Mouse (Mus musculus): Measurements from ENCODE around the gene Ntrk3. TPM values are rescaled to one million over a fixed set of nuclear protein-coding genes. Genes with fewer than 3 reads are reported as not detected.
A peak's percentile ranks its signal among the peaks of the same experiment; 100 is the strongest.

The Ntrk3 gene
- total and polyA plus RNA-seq, 2 experiments = 0.09 to 0.38 TPM

DNA sequence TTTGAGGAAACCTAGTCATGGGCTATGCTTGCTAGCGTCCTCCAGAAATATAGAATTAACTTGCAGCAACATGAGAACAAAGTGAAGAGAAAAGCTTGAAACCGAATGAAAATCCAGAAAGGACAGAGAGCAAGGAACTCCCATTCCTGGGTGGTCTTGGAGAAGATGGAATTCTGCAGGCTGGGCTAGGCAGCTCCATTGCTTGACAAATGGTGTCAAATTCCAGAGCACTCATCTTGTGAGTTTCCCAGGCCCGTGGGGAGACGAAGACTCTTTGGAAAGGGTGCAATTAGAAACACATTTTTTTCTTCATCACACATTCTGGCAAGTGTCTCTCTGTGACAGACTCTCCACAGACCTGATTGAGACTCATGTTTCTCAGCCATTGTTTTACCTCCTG is 479.7 kb downstream of the Ntrk3 start:
- Histone ChIP-seq H3K4me1 (ENCODE audit: control insufficient read depth, insufficient read depth, low read length) (no peaks in the 10 kb centered on the region), H3K4me3 (ENCODE audit: insufficient read depth, low read depth, low read length) (no peak overlapping the region), H3K27ac (replicated peaks; ENCODE audit: insufficient read depth, low read depth, low read length) (no peak overlapping the region), H3K27me3 (ENCODE audit: control insufficient read depth, insufficient read depth, low read length) (no peaks in the 10 kb centered on the region), H3K9ac (ENCODE audit: low read depth, low read length) (no peak overlapping the region), H3K36me3 (ENCODE audit: control insufficient read depth, insufficient read depth, low read length) (no peaks in the 10 kb centered on the region), H3K79me2 (ENCODE audit: control insufficient read depth, insufficient read depth, low read length) (no peaks in the 10 kb centered on the region)
- WGBS = 34% methylated on average over 4 of the region's 4 CpGs
- DNase-seq (ENCODE audit: extremely low read depth, low read depth, low spot score) = no peak
- TF ChIP-seq CTCF (IDR thresholded peaks at IDR 0.05; ENCODE audit: low read depth, low read length) (no peak), POLR2A (IDR thresholded peaks at IDR 0.05; ENCODE audit: extremely low read depth, insufficient read depth, low read length) (no peak)

DNA sequence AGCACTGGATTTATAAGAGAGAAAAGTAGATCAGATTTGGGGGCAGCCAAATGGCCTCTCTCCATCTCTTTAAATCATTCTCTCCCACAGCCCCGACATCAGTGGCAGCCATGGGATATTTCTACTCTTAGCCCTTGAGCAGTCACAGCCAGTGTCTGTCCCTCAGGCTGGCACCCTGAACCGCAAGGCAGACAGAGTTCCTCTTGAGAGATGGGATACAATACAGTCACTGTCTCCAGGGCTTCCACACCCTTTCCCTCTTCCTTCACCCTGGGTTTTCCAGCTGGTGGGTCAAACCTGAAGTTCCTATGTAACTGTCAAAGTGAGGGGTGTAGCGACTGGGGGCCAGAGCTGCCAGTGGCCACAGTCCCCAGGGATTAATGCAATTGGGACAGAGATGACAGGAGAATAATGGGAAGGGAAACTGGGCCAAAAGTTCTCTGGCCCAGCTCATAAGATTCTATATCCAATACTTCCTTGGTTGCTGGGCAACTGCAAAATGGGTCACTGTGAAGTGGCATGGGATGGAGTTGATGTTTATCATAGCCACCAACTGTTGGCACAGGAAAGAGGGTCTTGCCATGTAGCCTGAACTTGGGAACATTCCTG is 483.9 kb downstream of the Ntrk3 start:
- Histone ChIP-seq H3K4me1 (ENCODE audit: control insufficient read depth, insufficient read depth, low read length) (no peaks in the 10 kb centered on the region), H3K79me2 (ENCODE audit: control insufficient read depth, insufficient read depth, low read length) (no peaks in the 10 kb centered on the region), H3K4me3 (ENCODE audit: insufficient read depth, low read depth, low read length) (no peak overlapping the region), H3K36me3 (ENCODE audit: control insufficient read depth, insufficient read depth, low read length) (no peaks in the 10 kb centered on the region), H3K27ac (replicated peaks; ENCODE audit: insufficient read depth, low read depth, low read length) (no peak overlapping the region), H3K27me3 (ENCODE audit: control insufficient read depth, insufficient read depth, low read length) (no peaks in the 10 kb centered on the region), H3K9ac (ENCODE audit: low read depth, low read length) (no peak overlapping the region)
- TF ChIP-seq POLR2A (IDR thresholded peaks at IDR 0.05; ENCODE audit: extremely low read depth, insufficient read depth, low read length) (no peak), CTCF (IDR thresholded peaks at IDR 0.05; ENCODE audit: low read depth, low read length) (no peak)
- WGBS = 72% methylated on average over 3 of the region's 3 CpGs
- DNase-seq (ENCODE audit: extremely low read depth, low read depth, low spot score) = no peak

DNA sequence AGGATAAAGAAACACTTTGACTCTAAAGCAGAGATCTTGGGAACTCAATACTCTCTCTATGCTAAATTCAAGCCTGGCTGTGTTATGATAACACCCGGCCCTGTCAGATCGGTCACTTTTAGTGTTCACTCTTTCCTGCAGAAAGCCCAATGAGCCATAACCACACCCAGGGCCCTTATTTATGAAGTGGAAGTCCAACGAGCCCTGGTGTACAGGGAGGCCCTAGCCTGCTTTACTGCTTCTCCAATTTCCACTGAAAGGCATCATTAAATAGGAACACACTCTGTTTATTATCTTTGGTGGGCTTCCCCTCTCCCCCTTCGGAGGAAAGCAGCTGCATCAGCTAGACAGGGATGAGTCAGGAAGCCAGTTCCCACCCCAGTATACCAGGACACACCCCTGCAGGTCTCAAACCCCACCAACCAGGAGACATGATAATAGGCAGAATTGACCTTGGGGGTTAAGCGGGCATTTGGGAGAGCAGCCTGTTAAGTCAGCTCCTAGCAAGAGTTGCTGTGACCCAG is 489.6 kb downstream of the Ntrk3 start:
- no peaks in the 10 kb centered on the region for H3K36me3 ChIP-seq (ENCODE audit: control insufficient read depth, insufficient read depth, low read length)
- 70% methylated on average over 5 of the region's 5 CpGs for WGBS
- no peaks in the 10 kb centered on the region for H3K79me2 ChIP-seq (ENCODE audit: control insufficient read depth, insufficient read depth, low read length)
- H3K4me3 ChIP-seq (ENCODE audit: insufficient read depth, low read depth, low read length) = no peak overlapping the region
- no peak for TF ChIP-seq CTCF (IDR thresholded peaks at IDR 0.05; ENCODE audit: low read depth, low read length)
- TF ChIP-seq POLR2A (IDR thresholded peaks at IDR 0.05; ENCODE audit: extremely low read depth, insufficient read depth, low read length) = no peak
- H3K27me3 ChIP-seq (ENCODE audit: control insufficient read depth, insufficient read depth, low read length) = no peaks in the 10 kb centered on the region
- no peaks in the 10 kb centered on the region for H3K4me1 ChIP-seq (ENCODE audit: control insufficient read depth, insufficient read depth, low read length)
- no peak overlapping the region for H3K27ac ChIP-seq (replicated peaks; ENCODE audit: insufficient read depth, low read depth, low read length)
- no peak for DNase-seq (ENCODE audit: extremely low read depth, low read depth, low spot score)
- no peak overlapping the region for H3K9ac ChIP-seq (ENCODE audit: low read depth, low read length)

DNA sequence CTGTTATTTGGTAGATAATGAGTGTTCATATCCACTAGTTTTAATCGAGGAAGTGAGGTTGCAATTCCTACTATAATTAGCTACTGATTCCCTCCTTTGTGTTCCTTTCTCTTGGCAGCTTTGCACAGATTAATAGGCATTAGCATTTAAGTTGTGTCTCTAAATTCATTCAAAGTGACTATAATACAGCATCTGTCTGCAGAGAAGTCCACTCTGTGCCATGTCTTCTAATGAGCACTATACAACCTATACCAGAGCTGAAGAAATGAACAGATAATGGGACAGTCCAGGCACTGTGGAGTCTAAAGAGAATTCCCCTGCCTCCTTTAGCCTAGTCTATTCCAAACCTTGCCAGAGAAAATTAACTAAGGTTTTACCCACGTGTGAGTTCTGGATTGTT is 498.8 kb downstream of the Ntrk3 start:
- DNase-seq (ENCODE audit: extremely low read depth, low read depth, low spot score) = no peak
- Histone ChIP-seq H3K79me2 (ENCODE audit: control insufficient read depth, insufficient read depth, low read length) (no peaks in the 10 kb centered on the region), H3K4me1 (ENCODE audit: control insufficient read depth, insufficient read depth, low read length) (no peaks in the 10 kb centered on the region), H3K27ac (replicated peaks; ENCODE audit: insufficient read depth, low read depth, low read length) (no peak overlapping the region), H3K4me3 (ENCODE audit: insufficient read depth, low read depth, low read length) (no peak overlapping the region), H3K27me3 (ENCODE audit: control insufficient read depth, insufficient read depth, low read length) (no peaks in the 10 kb centered on the region), H3K9ac (ENCODE audit: low read depth, low read length) (no peak overlapping the region), H3K36me3 (ENCODE audit: control insufficient read depth, insufficient read depth, low read length) (no peaks in the 10 kb centered on the region)
- WGBS = 53% methylated on average over 2 of the region's 2 CpGs
- TF ChIP-seq CTCF (IDR thresholded peaks at IDR 0.05; ENCODE audit: low read depth, low read length) (no peak), POLR2A (IDR thresholded peaks at IDR 0.05; ENCODE audit: extremely low read depth, insufficient read depth, low read length) (no peak)

DNA sequence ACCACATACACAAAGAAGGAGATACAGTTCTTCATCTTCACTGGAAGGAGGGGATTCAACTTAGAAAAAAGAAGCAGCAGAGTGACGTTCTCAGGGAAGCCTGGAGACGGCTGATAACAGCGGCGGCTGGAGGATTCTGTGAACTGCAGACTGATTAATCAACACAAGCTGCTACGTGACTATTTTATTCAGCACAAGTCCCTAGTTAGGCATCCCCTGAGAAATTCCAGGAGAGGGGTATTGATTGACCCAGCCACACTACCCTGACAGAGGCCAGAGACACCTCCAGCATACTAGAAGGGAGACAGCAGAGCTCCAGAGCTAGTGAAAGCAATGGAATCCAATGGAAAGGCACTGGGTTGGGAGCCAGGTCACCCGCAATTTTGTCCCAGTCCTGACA is 516.1 kb downstream of the Ntrk3 start:
- H3K9ac ChIP-seq (ENCODE audit: low read depth, low read length) = no peak overlapping the region
- H3K79me2 ChIP-seq (ENCODE audit: control insufficient read depth, insufficient read depth, low read length) = no peaks in the 10 kb centered on the region
- WGBS = 50% methylated on average over 6 of the region's 6 CpGs
- H3K4me1 ChIP-seq (ENCODE audit: control insufficient read depth, insufficient read depth, low read length) = no peaks in the 10 kb centered on the region
- no peak overlapping the region for H3K4me3 ChIP-seq (ENCODE audit: insufficient read depth, low read depth, low read length)
- no peak for DNase-seq (ENCODE audit: extremely low read depth, low read depth, low spot score)
- no peak overlapping the region for H3K27ac ChIP-seq (replicated peaks; ENCODE audit: insufficient read depth, low read depth, low read length)
- no peaks in the 10 kb centered on the region for H3K27me3 ChIP-seq (ENCODE audit: control insufficient read depth, insufficient read depth, low read length)
- TF ChIP-seq POLR2A (IDR thresholded peaks at IDR 0.05; ENCODE audit: extremely low read depth, insufficient read depth, low read length) (no peak), CTCF (IDR thresholded peaks at IDR 0.05; ENCODE audit: low read depth, low read length) (no peak)
- H3K36me3 ChIP-seq (ENCODE audit: control insufficient read depth, insufficient read depth, low read length) = no peaks in the 10 kb centered on the region

DNA sequence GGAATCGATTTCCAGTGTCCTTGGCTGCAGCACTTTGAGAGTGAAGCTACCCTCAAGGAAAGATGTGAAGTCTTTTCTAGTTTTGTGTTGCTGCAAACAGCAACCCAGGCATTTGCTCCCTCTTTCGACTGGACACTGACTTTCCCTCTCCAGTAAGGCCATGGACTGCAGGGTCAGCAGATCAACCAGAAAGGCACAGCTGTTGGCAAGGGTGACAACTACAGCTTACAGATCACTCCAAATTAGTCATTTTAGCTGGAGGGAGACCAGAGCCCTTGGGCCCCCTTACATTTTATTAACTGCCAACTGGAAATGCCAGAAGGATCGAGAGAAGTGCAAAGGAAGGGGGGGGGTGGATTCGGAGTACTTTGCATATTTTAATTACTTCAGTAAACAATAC is 516.9 kb downstream of the Ntrk3 start:
- H3K27me3 ChIP-seq (ENCODE audit: control insufficient read depth, insufficient read depth, low read length) = no peaks in the 10 kb centered on the region
- no peak overlapping the region for H3K27ac ChIP-seq (replicated peaks; ENCODE audit: insufficient read depth, low read depth, low read length)
- H3K9ac ChIP-seq (ENCODE audit: low read depth, low read length) = no peak overlapping the region
- no peaks in the 10 kb centered on the region for H3K4me1 ChIP-seq (ENCODE audit: control insufficient read depth, insufficient read depth, low read length)
- 65% methylated on average over 4 of the region's 4 CpGs for WGBS
- H3K36me3 ChIP-seq (ENCODE audit: control insufficient read depth, insufficient read depth, low read length) = no peaks in the 10 kb centered on the region
- TF ChIP-seq POLR2A (IDR thresholded peaks at IDR 0.05; ENCODE audit: extremely low read depth, insufficient read depth, low read length) (no peak), CTCF (IDR thresholded peaks at IDR 0.05; ENCODE audit: low read depth, low read length) (no peak)
- peak; percentile 8 for DNase-seq (ENCODE audit: extremely low read depth, low read depth, low spot score)
- no peaks in the 10 kb centered on the region for H3K79me2 ChIP-seq (ENCODE audit: control insufficient read depth, insufficient read depth, low read length)
- no peak overlapping the region for H3K4me3 ChIP-seq (ENCODE audit: insufficient read depth, low read depth, low read length)

All from liver, adult 2 months (tissue).